Mouse (Mus musculus) intestine, postnatal 0 days (tissue): ENCODE results near the gene Zfp846. TPM values are rescaled to one million over a fixed set of nuclear protein-coding genes. Genes with fewer than 3 reads are reported as not detected.
"Not testable (repeated sequence)": the region's sequence is repeated elsewhere in the genome, so short reads cannot be mapped to it uniquely, and the experiment has no call there.

Experiments
- ATAC-seq: fragments of 200-750 bp; cut with Nextera tagmentation; 2 replicates; pipeline ENCODE4 v1.8.0; 2017; ENCODE audit warnings: mild to moderate bottlenecking, moderate TSS enrichment, moderate library complexity
- H3K27ac ChIP-seq: fragments of 300-500 bp; sonication (generic); 2 replicates; pipeline ENCODE4 v1.5.1; 2014; ENCODE audit warnings: mild to moderate bottlenecking, low read depth, low read length, moderate library complexity
- H3K27me3 ChIP-seq: fragments of 300-500 bp; sonication (generic); replicated peaks from 2 replicates; pipeline ENCODE4 v1.6.1; 2014; ENCODE audit warnings: low read length, mixed read lengths; ENCODE audit not compliant: control insufficient read depth, insufficient read depth
- H3K36me3 ChIP-seq: fragments of 300-500 bp; sonication (generic); 2 replicates; pipeline ENCODE4 v1.6.1; 2014; ENCODE audit warnings: mild to moderate bottlenecking, moderate library complexity; ENCODE audit not compliant: control insufficient read depth, insufficient read depth
- H3K4me1 ChIP-seq: fragments of 300-500 bp; sonication (generic); replicated peaks from 2 replicates; pipeline ENCODE4 v1.6.1; 2014; ENCODE audit warnings: antibody characterized with exemption, low read length, mixed read lengths; ENCODE audit not compliant: control insufficient read depth, insufficient read depth
- H3K4me2 ChIP-seq: fragments of 300-500 bp; sonication (generic); replicated peaks from 2 replicates; pipeline ENCODE4 v1.6.1; 2014; ENCODE audit warnings: low read depth, mild to moderate bottlenecking, moderate library complexity
- H3K4me3 ChIP-seq: fragments of 300-500 bp; sonication (generic); 2 replicates; pipeline ENCODE4 v1.5.1; 2014; ENCODE audit warnings: low read depth, low read length
- H3K9ac ChIP-seq: fragments of 300-500 bp; sonication (generic); 2 replicates; pipeline ENCODE4 v1.6.1; 2014; ENCODE audit warnings: mild to moderate bottlenecking, low read depth, low read length
- H3K9me3 ChIP-seq: fragments of 300-500 bp; sonication (generic); 2 replicates; pipeline ENCODE4 v1.6.1; 2016; ENCODE audit warnings: mixed run types; ENCODE audit not compliant: control insufficient read depth
- CTCF ChIP-seq: sonication (generic); IDR thresholded peaks from 2 replicates; pipeline ENCODE4 v1.5.1; 2016; ENCODE audit warnings: low read depth, mild to moderate bottlenecking, control low read depth, antibody characterized with exemption, moderate library complexity
- WGBS: fragments of 180-500 bp; shearing (Covaris S2); extraction: QIAGEN DNeasy Blood & Tissue Kit; methylation state at CpG from one replicate; pipeline ENCODE4 v1.1.7; 2014; 5-methylcytosine and 5-hydroxymethylcytosine counted together
- polyA plus RNA-seq: library from polyadenylated mRNA; unstranded; fragments of >200 nt; fragmentation: Nextera tagmentation; extraction: Ambion mirVana; gene quantifications from 2 replicates; pipeline ENCODE4 v1.2.1, GENCODE M21; 2015

Zfp846 gene
- polyA plus RNA-seq, 1 experiment from 2014 or later = 5.7 TPM

GRCm38 (mm10) chr9:20606269-20606668 lies 25.2 kb downstream of the Zfp846 start:
- H3K27ac ChIP-seq = no peak overlapping the region
- no peaks in the 10 kb centered on the region for H3K27me3 ChIP-seq
- no peak overlapping the region for H3K4me3 ChIP-seq
- ATAC-seq = no peak
- 90% methylated on average over 1 of the region's 1 CpGs for WGBS
- no peak overlapping the region for H3K9ac ChIP-seq
- no peaks in the 10 kb centered on the region; the same call in 1 of the 2 replicates for H3K36me3 ChIP-seq
- no peaks in the 10 kb centered on the region for H3K9me3 ChIP-seq
- no peak for TF ChIP-seq CTCF
- H3K4me2 ChIP-seq = no peak overlapping the region
- no peaks in the 10 kb centered on the region; the same call in 1 of the 2 replicates for H3K4me1 ChIP-seq

DNA sequence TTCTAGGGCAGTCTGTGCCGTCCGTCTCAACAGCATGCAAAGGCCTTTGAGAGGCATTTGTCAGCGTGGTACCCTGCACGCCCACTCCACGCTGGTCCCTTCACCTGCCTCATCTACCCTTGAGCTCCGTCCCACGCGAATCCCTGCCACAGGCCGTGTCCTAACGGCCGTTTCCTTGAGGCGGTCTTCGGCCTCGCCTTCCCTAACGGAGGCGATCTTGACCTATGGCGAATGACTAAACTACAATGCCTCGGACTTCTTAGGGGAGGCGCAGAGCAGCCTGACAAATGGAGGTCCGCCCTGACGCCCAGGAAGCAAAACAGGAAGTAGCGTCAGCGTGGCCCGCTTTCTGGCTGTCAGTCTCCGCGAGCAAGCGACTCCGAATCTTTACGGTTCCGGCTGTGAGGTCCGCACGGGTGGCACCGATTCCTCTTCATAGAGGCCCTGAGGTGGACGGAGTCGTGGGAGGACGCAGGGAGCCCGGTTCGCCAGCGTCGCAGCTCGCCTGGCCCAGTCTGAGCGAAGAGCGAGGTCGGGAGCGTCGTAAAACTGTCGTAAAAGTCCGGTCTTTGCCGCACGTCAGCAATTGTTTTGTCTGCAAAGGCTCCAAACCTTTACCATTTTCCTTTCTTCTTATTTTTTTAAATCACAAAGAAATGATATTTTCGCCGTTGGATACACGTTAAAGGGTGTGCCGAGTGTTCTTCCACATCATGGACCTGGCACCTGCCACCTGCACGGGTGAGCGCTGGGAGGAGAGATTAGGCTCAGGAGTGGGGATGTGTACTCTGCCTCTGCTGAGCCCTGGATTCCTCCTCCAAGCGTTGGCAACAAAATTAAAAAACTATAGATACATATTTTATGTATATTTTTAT lies 26.2 kb downstream of the Zfp846 start:
- peak overlapping the region; percentile 96 for H3K27ac ChIP-seq
- no peaks in the 10 kb centered on the region for H3K27me3 ChIP-seq
- peak overlapping the region; percentile 64 for H3K4me3 ChIP-seq
- ATAC-seq = peak; percentile 83
- H3K4me1 ChIP-seq = no peaks in the 10 kb centered on the region; the same call in 1 of the 2 replicates
- no peaks in the 10 kb centered on the region; the same call in 1 of the 2 replicates for H3K36me3 ChIP-seq
- peak overlapping the region; percentile 85 for H3K4me2 ChIP-seq
- WGBS = under 1% methylated on average over 57 of the region's 57 CpGs
- H3K9me3 ChIP-seq = no peaks in the 10 kb centered on the region
- peak overlapping the region; percentile 73 for H3K9ac ChIP-seq
- no peak for TF ChIP-seq CTCF

DNA sequence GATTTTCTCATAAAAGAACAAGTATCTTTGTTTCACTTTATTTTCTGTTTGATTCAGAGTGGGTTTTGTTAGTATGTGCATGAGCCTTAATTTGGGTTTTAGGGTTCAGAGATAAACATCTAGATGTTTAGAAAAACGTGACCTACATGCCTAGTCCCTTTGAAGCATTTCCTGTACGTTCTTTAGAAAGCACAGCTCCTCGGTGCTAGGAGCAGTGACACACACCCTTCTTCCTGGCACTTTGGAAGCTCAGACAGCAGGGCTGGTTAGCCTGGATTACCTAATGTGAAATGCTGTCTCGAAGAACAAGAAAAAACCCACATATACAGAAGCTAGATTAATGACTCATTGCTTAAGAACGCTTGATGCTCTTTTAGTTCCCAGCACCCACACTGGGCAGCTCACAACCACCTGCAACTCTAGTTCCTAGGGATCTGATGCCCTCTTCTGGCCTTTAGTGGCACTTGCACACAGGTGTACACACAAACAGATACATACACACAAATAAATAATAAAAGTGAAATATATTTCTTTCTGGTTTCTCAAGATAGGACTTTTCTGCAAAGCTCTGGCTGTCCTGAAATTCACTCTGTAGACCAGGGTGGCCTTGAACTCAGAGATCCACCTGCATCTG lies 28.9 kb downstream of the Zfp846 start:
- H3K4me2 ChIP-seq = no peak overlapping the region
- 83% methylated on average over 5 of the region's 5 CpGs for WGBS
- no peaks in the 10 kb centered on the region; the same call in 1 of the 2 replicates for H3K36me3 ChIP-seq
- H3K9me3 ChIP-seq = no peaks in the 10 kb centered on the region
- H3K4me1 ChIP-seq = no peaks in the 10 kb centered on the region; the same call in 1 of the 2 replicates
- H3K4me3 ChIP-seq = no peak overlapping the region
- H3K9ac ChIP-seq = no peak overlapping the region
- ATAC-seq = no peak
- no peaks in the 10 kb centered on the region for H3K27me3 ChIP-seq
- H3K27ac ChIP-seq = no peak overlapping the region
- peak; percentile 19; the same call in 1 of the 2 replicates for TF ChIP-seq CTCF

GRCm38 (mm10) chr9:20611976-20612375 lies 30.9 kb downstream of the Zfp846 start:
- Histone ChIP-seq H3K9ac (no peak overlapping the region), H3K36me3 (no peaks in the 10 kb centered on the region; the same call in 1 of the 2 replicates), H3K27ac (peak overlapping the region; percentile 58; the same call in 1 of the 2 replicates), H3K27me3 (no peaks in the 10 kb centered on the region), H3K4me3 (no peak overlapping the region), H3K9me3 (no peaks in the 10 kb centered on the region), H3K4me2 (no peak overlapping the region), H3K4me1 (no peaks in the 10 kb centered on the region)
- WGBS = 46% methylated on average over 5 of the region's 5 CpGs
- no peak for TF ChIP-seq CTCF
- ATAC-seq = peak; percentile 76

GRCm38 (mm10) chr9:20616685-20617084 lies 35.6 kb downstream of the Zfp846 start:
- no peak overlapping the region for H3K9ac ChIP-seq
- no peak overlapping the region for H3K4me3 ChIP-seq
- no peak for TF ChIP-seq CTCF
- ATAC-seq = no peak
- no peaks in the 10 kb centered on the region for H3K27me3 ChIP-seq
- H3K27ac ChIP-seq = no peak overlapping the region
- H3K4me1 ChIP-seq = no peaks in the 10 kb centered on the region
- H3K36me3 ChIP-seq = no peaks in the 10 kb centered on the region
- H3K9me3 ChIP-seq = no peaks in the 10 kb centered on the region
- 93% methylated on average over 2 of the region's 2 CpGs for WGBS
- H3K4me2 ChIP-seq = no peak overlapping the region

GRCm38 (mm10) chr9:20631332-20631731 lies 50.2 kb downstream of the Zfp846 start:
- H3K4me1 ChIP-seq = no peaks in the 10 kb centered on the region

GRCm38 (mm10) chr9:20635676-20636075 lies 54.6 kb downstream of the Zfp846 start:
- not testable (repeated sequence) for H3K9me3 ChIP-seq, ATAC-seq, H3K27ac ChIP-seq, H3K4me2 ChIP-seq, H3K4me1 ChIP-seq, H3K27me3 ChIP-seq, H3K4me3 ChIP-seq, H3K9ac ChIP-seq
- peaks cover 13% of the 10 kb centered on the region for H3K36me3 ChIP-seq
- WGBS = 93% methylated on average over 7 of the region's 8 CpGs

More at GRCm38 (mm10) chr9:20631332-20631731, 50.2 kb downstream of the Zfp846 start:
- Histone ChIP-seq H3K4me2 (no peak overlapping the region), H3K9ac (no peak overlapping the region), H3K36me3 (no peaks in the 10 kb centered on the region), H3K27ac (no peak overlapping the region), H3K4me3 (no peak overlapping the region), H3K9me3 (no peaks in the 10 kb centered on the region), H3K27me3 (no peaks in the 10 kb centered on the region)
- ATAC-seq = no peak
- TF ChIP-seq CTCF = no peak
- 92% methylated on average over 2 of the region's 2 CpGs for WGBS
